In the genomic region with DNA sequence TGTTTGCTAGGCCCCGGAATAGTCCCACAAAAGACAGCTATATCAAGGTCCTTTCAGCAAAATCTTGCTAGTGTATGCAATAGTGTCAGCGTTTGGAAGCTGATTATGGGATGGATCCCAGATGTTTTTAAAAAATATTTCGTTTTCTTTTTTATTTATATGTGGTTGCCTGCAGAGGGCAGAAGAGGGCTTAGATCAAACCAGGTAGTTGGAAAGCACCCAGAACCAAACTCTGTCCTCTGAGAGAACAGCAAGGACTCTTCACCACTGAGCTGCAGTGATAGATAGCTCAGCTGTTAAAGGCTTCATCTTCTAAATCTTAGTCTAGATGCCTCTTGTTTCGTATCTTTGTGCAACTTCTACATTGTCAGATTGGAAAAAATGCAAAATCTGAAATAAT, we compare ENCODE assay signal across 9 mouse cellular contexts. TPM values are rescaled to one million over a fixed set of nuclear protein-coding genes. Genes with fewer than 3 reads are reported as not detected.
DNase-seq lines count a peak whose midpoint lies in the region; ATAC-seq and TF ChIP-seq lines count a peak whose summit lies in the region.
"Had no signal": no experiment of that assay in that cellular context is flagged by ENCODE, and none has a peak within 500 bp of the region (broad histone marks: within the 10 kb centered on the region; RNA-seq: fewer than 3 reads in every experiment).

No protein-coding gene starts in this region.

- H3K9me3 ChIP-seq in kidney, embryonic 16.5 days (ENCODE audit: low read length), result no peaks in the 10 kb centered on the region
- H3K9me3 ChIP-seq in ES-E14 (ENCODE audit: control insufficient read depth, insufficient read depth, low read depth, low read length), result no peaks in the 10 kb centered on the region
- no peaks in the 10 kb centered on the region for H3K9me3 ChIP-seq in lung, postnatal 0 days (ENCODE audit: low read length)
- H3K9me3 ChIP-seq: hindbrain, embryonic 10.5 days; megakaryocyte, embryonic 14.5 days had no signal

- H3K36me3 ChIP-seq in kidney, embryonic 16.5 days (ENCODE audit: insufficient read depth, low read length), result no peaks in the 10 kb centered on the region
- H3K36me3 ChIP-seq in ES-E14 (ENCODE audit: control insufficient read depth, insufficient read depth, low read length, poor library complexity, severe bottlenecking), result no peaks in the 10 kb centered on the region
- no peaks in the 10 kb centered on the region for H3K36me3 ChIP-seq in lung, postnatal 0 days (ENCODE audit: insufficient read depth, low read length)
- H3K36me3 ChIP-seq: hindbrain, embryonic 10.5 days had no signal

- WGBS in kidney, embryonic 16.5 days, result 39% methylated on average over 4 of the region's 4 CpGs
- WGBS in lung, postnatal 0 days, result 29% methylated on average over 4 of the region's 4 CpGs

- DNase-seq in kidney, adult 9 months, result peak; percentile 56
- DNase-seq in ES-E14 (ENCODE audit: low read depth, low spot score), result peak; percentile 9
- peak; percentile 44 for DNase-seq in adrenal gland, postnatal 14 days
- peak; percentile 76 for DNase-seq in lung, postnatal 0 days (ENCODE audit: low spot score)
- DNase-seq in left cerebral cortex, postnatal 25 days (ENCODE audit: low spot score in 2 of 2), result no peak
- DNase-seq in layer of hippocampus, adult 18-20 months (ENCODE audit: low spot score in 2 of 2), result no peak

- in situ Hi-C loops in ES-E14 (cut with MboI; ENCODE audit: low sequenced_read_pairs in 2 of 2, unreplicated experiment in 2 of 2), result no loop called here

- peak; percentile 54 for TF ChIP-seq CTCF in lung, postnatal 0 days (IDR thresholded peaks at IDR 0.05)

- no peak for ATAC-seq in kidney, embryonic 16.5 days (ENCODE audit: low FRiP score, low TSS enrichment)
- ATAC-seq in lung, postnatal 0 days, result no peak

- no peak overlapping the region for H3K4me3 ChIP-seq in kidney, embryonic 16.5 days (ENCODE audit: low read length)
- H3K4me3 ChIP-seq in ES-E14 (ENCODE audit: insufficient read depth in 1 of 2, low read depth in 1 of 2, low read length in 2 of 2, poor library complexity in 1 of 2, severe bottlenecking in 1 of 2), result no peak overlapping the region
- H3K4me3 ChIP-seq in lung, postnatal 0 days (ENCODE audit: low read depth, low read length), result no peak overlapping the region
- H3K4me3 ChIP-seq: hindbrain, embryonic 10.5 days; megakaryocyte, embryonic 14.5 days had no signal

- H3K4me1 ChIP-seq in kidney, embryonic 16.5 days (ENCODE audit: insufficient read depth, low read length), result no peaks in the 10 kb centered on the region
- H3K4me1 ChIP-seq in ES-E14 (ENCODE audit: control insufficient read depth in 2 of 2, insufficient read depth in 2 of 2, low read length in 2 of 2, poor library complexity in 1 of 2), result no peaks in the 10 kb centered on the region
- no peaks in the 10 kb centered on the region for H3K4me1 ChIP-seq in lung, postnatal 0 days (ENCODE audit: insufficient read depth, low read depth, low read length)
- H3K4me1 ChIP-seq: hindbrain, embryonic 10.5 days; megakaryocyte, embryonic 14.5 days had no signal

- TF ChIP-seq EP300 in lung, postnatal 0 days (IDR thresholded peaks at IDR 0.05), result no peak

- H3K27me3 ChIP-seq in kidney, embryonic 16.5 days (ENCODE audit: insufficient read depth, low read length), result no peaks in the 10 kb centered on the region
- H3K27me3 ChIP-seq in lung, postnatal 0 days (replicated peaks; ENCODE audit: insufficient read depth, low read length), result no peaks in the 10 kb centered on the region
- H3K27me3 ChIP-seq: megakaryocyte, embryonic 14.5 days had no signal

- H3K27ac ChIP-seq in kidney, embryonic 16.5 days (ENCODE audit: low read length), result no peak overlapping the region
- H3K27ac ChIP-seq in ES-E14 (ENCODE audit: insufficient read depth, low read depth, low read length, poor library complexity, severe bottlenecking), result no peak overlapping the region
- H3K27ac ChIP-seq in lung, postnatal 0 days (ENCODE audit: low read length), result no peak overlapping the region
- H3K27ac ChIP-seq: hindbrain, embryonic 10.5 days had no signal

- intact Hi-C loops in left cerebral cortex, postnatal 25 days (cut with DNase I), result loop anchor here (10.0 kb wide), 1 partner anchor 136 kb away; no protein-coding TSS in a partner anchor

- H3K9ac ChIP-seq in kidney, embryonic 16.5 days (replicated peaks; ENCODE audit: low read length), result no peak overlapping the region
- H3K9ac ChIP-seq in ES-E14 (ENCODE audit: insufficient read depth, low read depth, low read length, poor library complexity, severe bottlenecking), result no peak overlapping the region
- no peak overlapping the region for H3K9ac ChIP-seq in lung, postnatal 0 days (replicated peaks; ENCODE audit: low read depth)

- H3K4me2 ChIP-seq in kidney, embryonic 16.5 days (replicated peaks; ENCODE audit: low read depth, low read length), result no peak overlapping the region
- H3K4me2 ChIP-seq in lung, postnatal 0 days (replicated peaks; ENCODE audit: low read depth, low read length), result no peak overlapping the region

TF ChIP-seq in ES-E14, 5 proteins besides CTCF, POLR2A, EP300 and RAD21:
- TF ChIP-seq ZC3H11A (IDR thresholded peaks at IDR 0.05; ENCODE audit: borderline replicate concordance, low read depth, low read length) (no peak), HCFC1 (IDR thresholded peaks at IDR 0.05; ENCODE audit: borderline replicate concordance, insufficient read depth, low read length) (no peak), ZNF384 (IDR thresholded peaks at IDR 0.05; ENCODE audit: low read depth, low read length) (no peak), CHD2 (IDR thresholded peaks at IDR 0.05; ENCODE audit: low read depth, low read length) (no peak), MAFK (IDR thresholded peaks at IDR 0.05; ENCODE audit: insufficient read depth, low read depth, low read length) (no peak)

RNA-seq across cellular contexts. Expression of gene Stradb, which starts 35.9 kb away (rescaled TPM):
- polyA plus RNA-seq in kidney, embryonic 16.5 days (2015; fragmentation: Nextera tagmentation; extraction: Ambion mirVana), result 29.0 and 29.6 TPM in 2 replicates
- 2.1 and 2.7 TPM in 2 replicates for total RNA-seq in ES-E14 (2012; rRNA removed)
- total RNA-seq in adrenal gland, postnatal 14 days (2021), result 40.0 and 51.1 TPM in 2 replicates
- 19.8 and 21.6 TPM in 2 replicates for polyA plus RNA-seq in lung, postnatal 0 days (2015; fragmentation: Nextera tagmentation; extraction: Ambion mirVana)
- total RNA-seq in left cerebral cortex, postnatal 25 days (2021), result 10 to 100 TPM; 70.7 to 74.8 TPM
- 10 to 100 TPM; 36.9 to 42.4 TPM for total RNA-seq in layer of hippocampus, adult 18-20 months (2021)

RNA-seq across cellular contexts. Expression of gene Trak2, which starts 36.0 kb away (rescaled TPM):
- polyA plus RNA-seq in kidney, embryonic 16.5 days (2015; fragmentation: Nextera tagmentation; extraction: Ambion mirVana), result 17.3 and 19.4 TPM in 2 replicates
- 17.0 and 19.7 TPM in 2 replicates for total RNA-seq in ES-E14 (2012; rRNA removed)
- total RNA-seq in adrenal gland, postnatal 14 days (2021), result 44.5 and 55.7 TPM in 2 replicates
- polyA plus RNA-seq in lung, postnatal 0 days (2015; fragmentation: Nextera tagmentation; extraction: Ambion mirVana), result 10.1 and 12.3 TPM in 2 replicates
- 100 to 1,000 TPM; 175 to 198 TPM for total RNA-seq in left cerebral cortex, postnatal 25 days (2021)
- 100 to 1,000 TPM; 110 to 113 TPM for total RNA-seq in layer of hippocampus, adult 18-20 months (2021)

Comparison
In these comparisons a context has a peak if more than half of its experiments do, and no peak if none do; other contexts are left out.
1. DNase-seq: peak in kidney, adult 9 months (single experiment), ES-E14 (single experiment), adrenal gland, postnatal 14 days (single experiment) and lung, postnatal 0 days (single experiment); none in left cerebral cortex, postnatal 25 days (0 of 2) and layer of hippocampus, adult 18-20 months (0 of 2).
2. RNA of gene Stradb, which starts 35.9 kb away (total RNA-seq): 70.7 to 74.8 TPM in left cerebral cortex, postnatal 25 days, 40.0 to 51.1 TPM in adrenal gland, postnatal 14 days and 36.9 to 42.4 TPM in layer of hippocampus, adult 18-20 months; 2.1 to 2.7 TPM in ES-E14; every median in the first group is over 10 times any median in the second.